Mouse (Mus musculus): ENCODE measurements around the gene Ppp1r18.

GRCm38 (mm10) chr17:35882924-35883323 lies 17.5 kb downstream of the Ppp1r18 start:
- TF ChIP-seq CTCF (IDR thresholded peaks at IDR 0.05; ENCODE audit: low read depth) (no peak), EP300 (IDR thresholded peaks at IDR 0.05; ENCODE audit: low read depth) (no peak)
